Mouse (Mus musculus) forebrain, embryonic 16.5 days (tissue): ENCODE measurements around the gene BC147527. TPM values are rescaled to one million over a fixed set of nuclear protein-coding genes. Genes with fewer than 3 reads are reported as not detected.
"Not testable (repeated sequence)": the region's sequence is repeated elsewhere in the genome, so short reads cannot be mapped to it uniquely, and the experiment has no call there.

Source experiments
- ATAC-seq: fragments of 200-750 bp; cut with Nextera tagmentation; 2 replicates; pipeline ENCODE4 v1.8.0; 2017; ENCODE audit warnings: mild to moderate bottlenecking, moderate library complexity
- H3K27ac ChIP-seq: fragments of 300-500 bp; sonication (generic); 2 replicates; pipeline ENCODE4 v1.5.1; 2014; ENCODE audit warnings: low read length, control low read depth
- H3K27me3 ChIP-seq: fragments of 300-500 bp; sonication (generic); replicated peaks from 2 replicates; pipeline ENCODE4 v1.6.1; 2014; ENCODE audit warnings: low read length; ENCODE audit not compliant: control insufficient read depth, insufficient read depth
- H3K36me3 ChIP-seq: fragments of 300-500 bp; sonication (generic); 2 replicates; pipeline ENCODE4 v1.6.1; 2014; ENCODE audit not compliant: control insufficient read depth, insufficient read depth
- H3K4me1 ChIP-seq: fragments of 300-500 bp; sonication (generic); replicated peaks from 2 replicates; pipeline ENCODE4 v1.6.1; 2014; ENCODE audit warnings: low read length; ENCODE audit not compliant: control insufficient read depth, insufficient read depth
- H3K4me2 ChIP-seq: fragments of 300-500 bp; sonication (generic); 2 replicates; pipeline ENCODE4 v1.6.1; 2014; ENCODE audit warnings: mild to moderate bottlenecking, low read length, control low read depth
- H3K4me3 ChIP-seq: fragments of 300-500 bp; sonication (generic); replicated peaks from 2 replicates; pipeline ENCODE4 v1.5.1; 2014; ENCODE audit warnings: mild to moderate bottlenecking, low read length, control low read depth
- H3K9ac ChIP-seq: fragments of 300-500 bp; sonication (generic); replicated peaks from 2 replicates; pipeline ENCODE4 v1.6.1; 2014; ENCODE audit warnings: low read depth, low read length, control low read depth
- H3K9me3 ChIP-seq: fragments of 300-500 bp; sonication (generic); 2 replicates; pipeline ENCODE4 v1.6.1; 2016; ENCODE audit warnings: low read length; ENCODE audit not compliant: control insufficient read depth
- WGBS: fragments of 180-500 bp; shearing (Covaris S2); extraction: QIAGEN DNeasy Blood & Tissue Kit; methylation state at CpG from one replicate; pipeline ENCODE4 v1.1.7; 2014; 5-methylcytosine and 5-hydroxymethylcytosine counted together
- polyA plus RNA-seq: library from polyadenylated mRNA; unstranded; fragments of >200 nt; fragmentation: Nextera tagmentation; extraction: Ambion mirVana; gene quantifications from 2 replicates; pipeline ENCODE4 v1.2.1, GENCODE M21; 2015

Gene BC147527
- polyA plus RNA-seq = not detected in 2 replicates

DNA sequence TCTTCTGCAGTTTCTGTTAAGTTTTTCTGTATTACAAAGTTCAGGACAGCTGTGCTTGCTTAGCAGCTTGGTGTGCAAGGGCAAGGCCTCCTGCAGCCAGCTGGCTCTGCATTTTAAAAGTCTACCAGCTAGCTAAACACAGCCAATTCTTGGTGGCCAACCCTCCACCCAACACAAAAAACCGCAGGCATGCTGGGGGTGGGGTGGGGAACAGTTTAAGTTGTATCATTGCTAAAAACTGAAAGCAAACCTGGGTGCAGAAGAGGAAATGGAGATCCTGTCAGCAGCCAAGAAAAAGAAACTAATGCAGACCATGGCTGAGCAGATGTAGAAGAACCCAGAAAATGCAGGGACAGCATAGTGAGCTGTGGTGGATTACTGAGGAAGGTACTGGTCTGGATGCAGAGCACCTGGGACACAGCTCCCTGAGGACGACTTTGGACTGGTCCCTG lies at the start of gene BC147527:
Gene BC147527 (plus strand): TSS at position 402 of the 452 bp plus-strand sequence.
- ATAC-seq = no peak
- H3K4me2 ChIP-seq = no peak within 1 kb of the TSS
- H3K4me1 ChIP-seq = no peaks in the 10 kb centered on the region
- no peaks in the 10 kb centered on the region for H3K36me3 ChIP-seq
- no peak within 1 kb of the TSS for H3K4me3 ChIP-seq
- WGBS = 58% methylated on average over 2 of the region's 2 CpGs
- no peak within 1 kb of the TSS for H3K27ac ChIP-seq
- no peaks in the 10 kb centered on the region for H3K9me3 ChIP-seq
- H3K27me3 ChIP-seq = no peaks in the 10 kb centered on the region
- H3K9ac ChIP-seq = no peak within 1 kb of the TSS

DNA sequence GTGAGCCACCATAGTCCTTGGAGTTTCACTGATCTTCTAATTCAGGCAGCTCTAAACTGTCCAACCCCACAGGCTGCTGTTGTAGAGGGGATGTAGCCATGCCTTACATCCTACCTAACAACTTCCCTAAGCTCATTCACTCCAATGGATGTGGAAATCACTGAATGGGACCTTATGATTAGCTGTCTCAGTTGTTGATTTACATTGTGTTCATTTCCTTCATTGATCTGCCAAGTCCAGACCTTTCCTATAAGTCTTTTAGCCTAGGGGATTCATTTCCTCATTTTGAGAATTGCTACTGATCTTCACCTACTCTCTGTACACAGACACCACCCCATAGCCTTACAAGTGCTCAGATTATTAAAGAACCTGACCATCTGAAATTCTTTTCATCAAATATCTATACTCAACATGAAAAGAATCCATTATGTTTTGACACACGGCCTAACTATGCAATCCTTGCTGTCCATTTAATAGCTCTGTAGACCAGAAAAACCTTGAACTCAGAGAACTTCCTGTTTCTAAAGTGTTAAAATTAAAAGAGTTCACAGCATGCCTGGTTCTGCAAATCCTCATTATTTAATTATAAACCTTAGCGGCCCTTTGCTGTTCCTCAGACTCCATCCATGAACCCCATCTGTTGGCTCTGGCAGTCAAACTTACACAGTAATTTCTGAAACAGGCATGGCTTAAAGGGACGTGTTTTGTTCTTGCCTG lies 48.8 kb upstream of the BC147527 start:
- H3K9ac ChIP-seq, H3K27ac ChIP-seq, H3K9me3 ChIP-seq, H3K4me1 ChIP-seq, H3K4me2 ChIP-seq, H3K27me3 ChIP-seq, H3K4me3 ChIP-seq, ATAC-seq, H3K36me3 ChIP-seq: not testable (repeated sequence)
- WGBS = 80% methylated on average over 2 of the region's 3 CpGs

DNA sequence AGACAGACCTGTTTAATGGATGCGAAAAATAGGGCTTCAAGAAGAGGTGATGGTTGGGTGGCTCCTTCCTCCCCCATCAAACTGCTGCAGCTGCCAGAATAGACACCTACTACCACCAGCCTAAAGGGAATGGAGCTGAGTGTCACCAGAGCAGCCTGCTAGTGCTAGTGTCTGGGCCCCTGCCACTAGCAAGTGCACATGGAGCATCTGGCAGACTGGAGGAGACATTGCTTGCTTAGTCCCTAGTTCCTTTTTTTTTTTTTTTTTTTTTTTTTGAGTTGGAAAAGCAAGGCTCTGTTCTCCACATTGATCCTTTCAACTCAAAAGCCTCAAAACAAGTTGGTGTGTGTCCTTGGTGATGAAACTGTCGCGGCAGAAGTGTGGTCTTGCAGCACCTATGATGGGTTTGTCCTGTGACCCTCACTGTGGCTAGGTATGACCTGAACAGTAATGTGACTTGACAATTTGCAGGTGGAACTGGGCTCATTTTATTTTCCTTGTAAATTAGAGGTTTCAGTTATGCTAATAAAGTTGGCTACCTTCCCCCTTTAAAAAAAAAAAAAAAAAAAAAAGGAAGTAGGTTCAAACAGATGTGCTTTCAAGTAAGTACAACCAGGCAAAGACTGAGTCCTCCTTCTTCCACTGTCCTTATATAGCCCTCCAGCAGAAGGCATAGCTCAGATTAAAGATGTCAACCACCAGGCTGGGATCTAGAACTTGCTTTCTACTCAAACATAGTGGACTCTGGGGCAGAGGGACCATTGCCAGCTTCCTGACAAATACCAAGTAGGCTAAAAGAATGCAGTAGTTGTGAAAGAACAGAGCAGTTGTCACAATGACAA lies 41.2 kb upstream of the BC147527 start:
- not testable (repeated sequence) for H3K9me3 ChIP-seq, H3K9ac ChIP-seq, ATAC-seq, H3K4me2 ChIP-seq, H3K4me1 ChIP-seq, H3K27me3 ChIP-seq, H3K27ac ChIP-seq, H3K4me3 ChIP-seq, H3K36me3 ChIP-seq
- 93% methylated on average over 3 of the region's 3 CpGs for WGBS

DNA sequence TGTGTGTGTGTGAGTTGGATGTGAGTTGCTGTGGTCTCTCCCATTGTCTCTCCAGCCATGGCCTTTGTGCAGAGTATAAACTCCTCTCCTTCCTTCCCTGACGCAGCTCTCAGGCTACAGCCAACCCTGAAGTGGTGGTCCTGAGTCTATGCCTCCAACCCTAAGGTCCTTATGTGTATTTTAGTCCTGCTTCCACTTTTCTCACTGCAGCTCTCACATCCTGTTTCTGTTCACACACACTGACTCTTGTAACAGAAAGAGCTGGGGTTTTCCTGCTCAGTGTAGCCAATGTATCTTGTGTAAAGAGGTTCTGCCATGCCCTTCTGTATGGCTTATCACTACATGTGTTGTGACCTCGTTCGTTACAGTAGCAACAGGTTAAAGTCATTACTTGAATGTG lies 40.5 kb upstream of the BC147527 start:
- H3K9me3 ChIP-seq, H3K9ac ChIP-seq, H3K4me2 ChIP-seq, H3K4me3 ChIP-seq, H3K36me3 ChIP-seq, H3K27ac ChIP-seq, H3K4me1 ChIP-seq, ATAC-seq, H3K27me3 ChIP-seq: not testable (repeated sequence)
- WGBS = 71% methylated on average over 3 of the region's 3 CpGs

DNA sequence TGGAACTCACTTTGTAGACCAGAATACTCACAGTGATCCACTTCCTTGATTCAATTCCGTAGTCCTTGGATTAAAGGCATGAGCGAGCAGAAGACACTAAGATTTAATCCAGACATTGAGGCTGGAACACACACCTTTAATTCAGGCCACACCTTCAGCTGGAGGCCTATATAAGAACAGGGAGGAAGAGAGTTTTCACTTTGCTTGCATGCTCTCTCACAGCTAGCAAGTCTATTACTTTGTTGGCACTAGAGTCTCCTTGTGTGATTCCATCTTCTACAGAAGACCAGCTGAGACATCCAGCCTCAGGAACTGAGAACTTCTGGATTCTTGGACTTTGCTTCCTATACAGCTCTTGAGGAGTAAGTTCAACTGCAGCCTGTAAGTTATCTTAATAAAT lies 37.3 kb upstream of the BC147527 start, which contains the start of gene AF067061:
Gene AF067061 (plus strand): TSS at position 245 of the 400 bp plus-strand sequence.
- not testable (repeated sequence) for H3K27ac ChIP-seq, H3K9ac ChIP-seq, ATAC-seq, H3K4me2 ChIP-seq, H3K9me3 ChIP-seq, H3K4me3 ChIP-seq, H3K36me3 ChIP-seq, H3K4me1 ChIP-seq, H3K27me3 ChIP-seq
- 76% methylated on average over 2 of the region's 2 CpGs for whole genome bisulfite sequencing

DNA sequence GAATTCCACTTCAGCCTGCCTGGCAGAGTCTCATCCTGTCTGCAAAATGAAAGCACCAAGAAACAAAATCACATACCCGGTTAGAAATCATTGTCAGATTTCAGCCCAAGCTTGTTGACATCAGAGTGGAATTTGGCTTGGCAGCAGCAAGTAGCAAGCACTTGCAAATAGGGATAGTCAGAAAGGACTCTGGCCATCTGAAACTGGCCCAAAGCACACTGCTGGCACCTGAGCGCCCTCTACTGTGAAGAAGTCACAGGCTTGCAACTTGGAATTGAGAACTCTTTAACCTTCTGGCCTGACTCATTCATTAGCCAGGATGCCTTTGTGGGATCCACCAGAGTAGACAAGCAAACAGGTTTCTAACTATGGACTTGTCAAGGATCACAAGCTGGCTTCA lies 22.4 kb upstream of the BC147527 start:
- WGBS = 43% methylated on average over 2 of the region's 2 CpGs
- not testable (repeated sequence) for H3K36me3 ChIP-seq, H3K9ac ChIP-seq, H3K27me3 ChIP-seq, H3K4me3 ChIP-seq, H3K4me2 ChIP-seq, H3K9me3 ChIP-seq, H3K27ac ChIP-seq, ATAC-seq, H3K4me1 ChIP-seq

DNA sequence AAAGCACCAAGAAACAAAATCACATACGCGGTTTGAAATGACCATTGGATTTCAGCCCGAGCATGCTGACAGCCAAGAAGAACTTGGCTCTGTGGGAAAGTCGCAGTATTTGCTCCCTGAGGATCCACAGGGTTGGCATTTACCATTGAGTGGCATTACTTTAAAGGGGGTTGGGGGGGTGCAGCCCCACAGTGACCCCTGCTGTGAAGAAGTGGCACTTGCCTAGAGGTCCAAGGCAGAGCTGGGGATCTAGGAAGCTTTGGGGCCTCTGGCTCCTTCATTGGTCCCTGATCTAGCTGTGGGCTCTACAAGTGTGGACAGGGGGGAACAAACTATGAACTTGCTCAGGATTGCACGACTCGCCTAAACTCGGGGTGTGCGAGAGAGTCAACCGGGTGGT lies 21.4 kb upstream of the BC147527 start:
- H3K27me3 ChIP-seq = no peaks in the 10 kb centered on the region
- no peaks in the 10 kb centered on the region for H3K4me1 ChIP-seq
- WGBS = 93% methylated on average over 9 of the region's 9 CpGs

DNA sequence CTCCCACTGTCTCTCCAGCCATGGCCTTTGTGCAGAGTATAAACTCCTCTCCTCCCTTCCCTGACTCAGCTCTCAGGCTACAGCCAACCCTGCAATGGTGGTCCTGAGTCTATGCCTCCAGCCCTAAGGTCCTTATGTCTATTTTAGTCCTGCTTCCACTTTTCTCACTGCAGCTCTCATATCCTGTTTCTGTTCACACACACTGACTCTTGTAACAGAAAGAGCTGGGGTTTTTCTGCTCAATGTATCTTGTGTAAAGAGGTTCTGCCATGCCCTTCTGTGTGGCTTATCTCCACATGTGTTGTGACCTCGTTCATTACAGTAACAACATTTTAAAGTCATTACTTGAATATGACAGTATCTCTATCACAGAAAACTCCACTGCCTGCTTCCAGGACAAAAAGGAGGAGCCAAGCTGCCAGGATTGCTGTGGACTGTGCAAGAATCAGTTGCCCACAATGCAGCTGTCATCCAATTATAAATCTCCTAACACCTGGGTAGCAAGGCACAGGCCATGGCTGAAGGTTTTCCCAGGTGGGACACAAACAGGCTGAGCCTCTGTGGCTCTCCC lies 783 bp upstream of the BC147527 start:
- H3K4me1 ChIP-seq = no peaks in the 10 kb centered on the region
- H3K9ac ChIP-seq = no peak overlapping the region
- H3K9me3 ChIP-seq = no peaks in the 10 kb centered on the region
- no peak overlapping the region for H3K4me3 ChIP-seq
- H3K27ac ChIP-seq = no peak overlapping the region
- no peak overlapping the region for H3K4me2 ChIP-seq
- no peaks in the 10 kb centered on the region for H3K27me3 ChIP-seq
- WGBS = 71% methylated on average over 1 of the region's 1 CpGs
- no peak for ATAC-seq
- H3K36me3 ChIP-seq = no peaks in the 10 kb centered on the region

More for the DNA sequence above, 21.4 kb upstream of the BC147527 start:
- Histone ChIP-seq H3K27ac (no peak overlapping the region), H3K4me3 (no peak overlapping the region), H3K4me2 (no peak overlapping the region), H3K9me3 (no peaks in the 10 kb centered on the region), H3K9ac (no peak overlapping the region), H3K36me3 (no peaks in the 10 kb centered on the region)
- no peak for ATAC-seq

DNA sequence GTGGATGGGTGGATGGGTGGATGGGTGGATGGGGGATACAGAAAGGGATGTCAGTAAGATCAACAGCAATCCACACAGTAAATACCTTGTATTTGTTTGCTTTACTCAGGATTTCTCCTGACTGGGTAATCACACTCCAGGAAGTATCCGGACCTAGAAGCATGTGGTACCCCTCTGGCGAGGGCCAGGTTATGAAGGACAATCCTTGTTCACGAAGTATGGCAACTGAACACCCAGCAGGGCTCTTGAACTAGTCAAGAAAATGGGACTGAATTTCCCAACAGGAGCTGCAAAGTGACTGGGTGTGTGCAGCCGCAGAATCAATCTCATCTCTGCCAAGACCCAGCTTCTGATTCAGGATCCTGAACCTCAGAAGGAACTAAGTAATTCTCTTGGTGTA lies 661 bp downstream of the BC147527 start:
- ATAC-seq = no peak

More for the DNA sequence above, 661 bp downstream of the BC147527 start:
- Histone ChIP-seq H3K27ac (no peak overlapping the region), H3K27me3 (no peaks in the 10 kb centered on the region), H3K9me3 (no peaks in the 10 kb centered on the region), H3K4me2 (no peak overlapping the region), H3K4me1 (no peaks in the 10 kb centered on the region), H3K9ac (no peak overlapping the region), H3K4me3 (no peak overlapping the region), H3K36me3 (no peaks in the 10 kb centered on the region)
- WGBS = 85% methylated on average over 4 of the region's 4 CpGs
